Mouse (Mus musculus) spleen, postnatal 14 days (tissue): ENCODE results near the gene Stub1.
"Not testable (repeated sequence)": the region's sequence is repeated elsewhere in the genome, so short reads cannot be mapped to it uniquely, and the experiment has no call there.

ENCODE experiments used
- DNase-seq, 2 experiments: peaks; one replicate each; pipeline ENCODE4 v3.0.0; 2021 to 2022; ENCODE audit warnings: low spot score in 2 of 2

The Stub1 gene

GRCm38 (mm10) chr17:25833291-25833663 lies at the start of gene Stub1:
Stub1 (minus strand) TSS chr17:25833404.
- peak; percentile 57 to 60 for DNase-seq

GRCm38 (mm10) chr17:25882306-25882705 lies 49.1 kb upstream of the Stub1 start:
- no peak for DNase-seq

- no peak for DNase-seq
These were observed 48.5 kb upstream of the Stub1 start for GRCm38 (mm10) chr17:25881691-25882090.

- DNase-seq = no peak
These were observed 47.9 kb upstream of the Stub1 start for GRCm38 (mm10) chr17:25880913-25881641.

- DNase-seq = no peak
These were observed 47.1 kb upstream of the Stub1 start, which contains the start of gene Wfikkn1 for GRCm38 (mm10) chr17:25880196-25880910. Wfikkn1 (minus strand) TSS chr17:25880858.

GRCm38 (mm10) chr17:25879750-25880149 lies 46.5 kb upstream of the Stub1 start:
- no peak for DNase-seq

- DNase-seq = no peak
These were observed 46.1 kb upstream of the Stub1 start for GRCm38 (mm10) chr17:25879261-25879660.

- DNase-seq = no peak
These were observed 45.5 kb upstream of the Stub1 start for GRCm38 (mm10) chr17:25878611-25879180.

GRCm38 (mm10) chr17:25877741-25878610 lies 44.8 kb upstream of the Stub1 start:
- DNase-seq = no peak

GRCm38 (mm10) chr17:25877025-25877424 lies 43.8 kb upstream of the Stub1 start:
- DNase-seq = no peak

- DNase-seq = no peak
These were observed 43.2 kb upstream of the Stub1 start for GRCm38 (mm10) chr17:25876347-25876915.

- DNase-seq = peak; percentile 78 to 83
These were observed 42.2 kb upstream of the Stub1 start for GRCm38 (mm10) chr17:25875171-25876136.

- peak; percentile 92 to 96 for DNase-seq
These were observed 41.5 kb upstream of the Stub1 start, which contains the start of gene Mettl26 for GRCm38 (mm10) chr17:25874721-25875170. Mettl26 (plus strand) TSS chr17:25875074.

GRCm38 (mm10) chr17:25874148-25874720 lies 41.0 kb upstream of the Stub1 start:
- no peak for DNase-seq

- no peak for DNase-seq
These were observed 40.4 kb upstream of the Stub1 start for GRCm38 (mm10) chr17:25873405-25874147.

GRCm38 (mm10) chr17:25872676-25873075 lies 39.5 kb upstream of the Stub1 start:
- DNase-seq = no peak

- DNase-seq = not testable (repeated sequence)
These were observed 38.4 kb upstream of the Stub1 start for GRCm38 (mm10) chr17:25871566-25871965.

GRCm38 (mm10) chr17:25869954-25870353 lies 36.8 kb upstream of the Stub1 start:
- DNase-seq = no peak

GRCm38 (mm10) chr17:25869498-25869897 lies 36.3 kb upstream of the Stub1 start:
- DNase-seq = no peak
